Mouse (Mus musculus) intestine, embryonic 16.5 days (tissue): Measurements from ENCODE around the gene Tram2. TPM values are rescaled to one million over a fixed set of nuclear protein-coding genes. Genes with fewer than 3 reads are reported as not detected.

Experiments
- ATAC-seq: fragments of 200-750 bp; cut with Nextera tagmentation; 2 replicates; pipeline ENCODE4 v1.8.0; 2017; ENCODE audit warnings: moderate TSS enrichment, moderate library complexity
- H3K27ac ChIP-seq: fragments of 300-500 bp; sonication (generic); 2 replicates; pipeline ENCODE4 v1.5.1; 2014; ENCODE audit warnings: mild to moderate bottlenecking, low read length
- H3K27me3 ChIP-seq: fragments of 300-500 bp; sonication (generic); replicated peaks from 2 replicates; pipeline ENCODE4 v1.6.1; 2014; ENCODE audit warnings: low read length, control low read depth, mixed read lengths; ENCODE audit not compliant: control insufficient read depth, insufficient read depth
- H3K36me3 ChIP-seq: fragments of 300-500 bp; sonication (generic); 2 replicates; pipeline ENCODE4 v1.6.1; 2014; ENCODE audit warnings: low read length, control low read depth; ENCODE audit not compliant: control insufficient read depth, insufficient read depth
- H3K4me1 ChIP-seq: fragments of 300-500 bp; sonication (generic); 2 replicates; pipeline ENCODE4 v1.6.1; 2014; ENCODE audit warnings: low read length, control low read depth, mixed read lengths; ENCODE audit not compliant: control insufficient read depth, insufficient read depth
- H3K4me2 ChIP-seq: fragments of 300-500 bp; sonication (generic); 2 replicates; pipeline ENCODE4 v1.6.1; 2014; ENCODE audit warnings: low read depth, low read length, control low read depth
- H3K4me3 ChIP-seq: fragments of 300-500 bp; sonication (generic); 2 replicates; pipeline ENCODE4 v1.5.1; 2014; ENCODE audit warnings: mild to moderate bottlenecking, low read length
- H3K9ac ChIP-seq: fragments of 300-500 bp; sonication (generic); 2 replicates; pipeline ENCODE4 v1.6.1; 2014; ENCODE audit warnings: low read depth, low read length
- H3K9me3 ChIP-seq: fragments of 300-500 bp; sonication (generic); 2 replicates; pipeline ENCODE4 v1.6.1; 2016; ENCODE audit warnings: low read length, control low read depth; ENCODE audit not compliant: control insufficient read depth
- WGBS: fragments of 180-500 bp; shearing (Covaris S2); extraction: QIAGEN DNeasy Blood & Tissue Kit; methylation state at CpG from one replicate; pipeline ENCODE4 v1.1.7; 2014; 5-methylcytosine and 5-hydroxymethylcytosine counted together
- polyA plus RNA-seq: library from polyadenylated mRNA; unstranded; fragments of >200 nt; fragmentation: Nextera tagmentation; extraction: Ambion mirVana; gene quantifications from 2 replicates; pipeline ENCODE4 v1.2.1, GENCODE M21; 2015

Gene Tram2
- polyA plus RNA-seq, 1 experiment from 2014 or later = 5.3 TPM

- peaks cover 30% of the 10 kb centered on the region for H3K4me1 ChIP-seq
- no peak for ATAC-seq
- H3K4me3 ChIP-seq = no peak overlapping the region
- H3K9me3 ChIP-seq = no peaks in the 10 kb centered on the region
- no peak overlapping the region for H3K27ac ChIP-seq
- H3K27me3 ChIP-seq = no peaks in the 10 kb centered on the region
- no peak overlapping the region for H3K4me2 ChIP-seq
- 74% methylated on average over 13 of the region's 13 CpGs for WGBS
- H3K9ac ChIP-seq = no peak overlapping the region
- no peaks in the 10 kb centered on the region for H3K36me3 ChIP-seq
Observed at GRCm38 (mm10) chr1:21070658-21071057, 8.4 kb downstream of the Tram2 start.

- Histone ChIP-seq H3K36me3 (no peaks in the 10 kb centered on the region), H3K27ac (no peak overlapping the region), H3K9me3 (no peaks in the 10 kb centered on the region), H3K4me2 (no peak overlapping the region), H3K4me1 (peaks cover 23% of the 10 kb centered on the region), H3K4me3 (no peak overlapping the region), H3K9ac (no peak overlapping the region), H3K27me3 (no peaks in the 10 kb centered on the region)
- ATAC-seq = no peak
- 74% methylated on average over 12 of the region's 12 CpGs for WGBS
Observed at GRCm38 (mm10) chr1:21069830-21070522, 9.1 kb downstream of the Tram2 start.

GRCm38 (mm10) chr1:21068491-21068890 is 10.5 kb downstream of the Tram2 start:
- WGBS = 32% methylated on average over 1 of the region's 1 CpGs
- no peaks in the 10 kb centered on the region for H3K27me3 ChIP-seq
- H3K36me3 ChIP-seq = no peaks in the 10 kb centered on the region
- H3K4me3 ChIP-seq = no peak overlapping the region
- H3K9me3 ChIP-seq = no peaks in the 10 kb centered on the region
- no peak overlapping the region for H3K4me2 ChIP-seq
- no peak overlapping the region for H3K27ac ChIP-seq
- peak; percentile 67 for ATAC-seq
- H3K4me1 ChIP-seq = peaks cover 12% of the 10 kb centered on the region
- no peak overlapping the region for H3K9ac ChIP-seq

- no peak overlapping the region for H3K27ac ChIP-seq
- 85% methylated on average over 11 of the region's 11 CpGs for WGBS
- no peaks in the 10 kb centered on the region for H3K36me3 ChIP-seq
- no peak overlapping the region for H3K4me3 ChIP-seq
- no peaks in the 10 kb centered on the region for H3K27me3 ChIP-seq
- H3K9me3 ChIP-seq = no peaks in the 10 kb centered on the region
- peaks cover 7% of the 10 kb centered on the region; the same call in 1 of the 2 replicates for H3K4me1 ChIP-seq
- ATAC-seq = no peak
- no peak overlapping the region for H3K9ac ChIP-seq
- H3K4me2 ChIP-seq = no peak overlapping the region
Observed at GRCm38 (mm10) chr1:21067536-21068221, 11.3 kb downstream of the Tram2 start.

- H3K9ac ChIP-seq = no peak overlapping the region
- H3K27me3 ChIP-seq = no peaks in the 10 kb centered on the region
- no peak overlapping the region for H3K4me2 ChIP-seq
- H3K9me3 ChIP-seq = no peaks in the 10 kb centered on the region
- no peaks in the 10 kb centered on the region for H3K4me1 ChIP-seq
- 88% methylated on average over 5 of the region's 5 CpGs for WGBS
- no peaks in the 10 kb centered on the region for H3K36me3 ChIP-seq
- H3K27ac ChIP-seq = no peak overlapping the region
- ATAC-seq = no peak
- no peak overlapping the region for H3K4me3 ChIP-seq
Observed at GRCm38 (mm10) chr1:21064153-21064552, 14.9 kb downstream of the Tram2 start.

GRCm38 (mm10) chr1:21059385-21060109 is 19.5 kb downstream of the Tram2 start:
- Histone ChIP-seq H3K4me1 (no peaks in the 10 kb centered on the region), H3K9ac (no peak overlapping the region), H3K27ac (no peak overlapping the region), H3K27me3 (no peaks in the 10 kb centered on the region), H3K4me3 (no peak overlapping the region), H3K36me3 (no peaks in the 10 kb centered on the region), H3K4me2 (no peak overlapping the region), H3K9me3 (no peaks in the 10 kb centered on the region)
- 79% methylated on average over 5 of the region's 5 CpGs for WGBS
- no peak for ATAC-seq

- peak; percentile 14; the same call in 1 of the 2 replicates for ATAC-seq
- H3K27ac ChIP-seq = peak overlapping the region; percentile 7; the same call in 1 of the 2 replicates
Observed at GRCm38 (mm10) chr1:21053009-21053408, 26.0 kb downstream of the Tram2 start.

GRCm38 (mm10) chr1:21052608-21053007 is 26.4 kb downstream of the Tram2 start:
- Histone ChIP-seq H3K4me1 (peaks cover 19% of the 10 kb centered on the region), H3K4me2 (no peak overlapping the region), H3K36me3 (no peaks in the 10 kb centered on the region), H3K27me3 (no peaks in the 10 kb centered on the region), H3K4me3 (no peak overlapping the region), H3K27ac (peak overlapping the region; percentile 7; the same call in 1 of the 2 replicates), H3K9me3 (no peaks in the 10 kb centered on the region), H3K9ac (no peak overlapping the region)
- 39% methylated on average over 5 of the region's 5 CpGs for WGBS
- peak; percentile 62 for ATAC-seq

More at GRCm38 (mm10) chr1:21053009-21053408, 26.0 kb downstream of the Tram2 start:
- Histone ChIP-seq H3K9ac (no peak overlapping the region), H3K9me3 (no peaks in the 10 kb centered on the region), H3K4me1 (peaks cover 19% of the 10 kb centered on the region), H3K4me3 (no peak overlapping the region), H3K36me3 (no peaks in the 10 kb centered on the region), H3K27me3 (no peaks in the 10 kb centered on the region), H3K4me2 (no peak overlapping the region)
- WGBS = 61% methylated on average over 9 of the region's 9 CpGs

GRCm38 (mm10) chr1:21052132-21052545 is 26.9 kb downstream of the Tram2 start:
- ATAC-seq = peak; percentile 49
- H3K9ac ChIP-seq = no peak overlapping the region
- no peaks in the 10 kb centered on the region for H3K27me3 ChIP-seq
- no peaks in the 10 kb centered on the region for H3K9me3 ChIP-seq
- no peak overlapping the region for H3K4me2 ChIP-seq
- no peaks in the 10 kb centered on the region for H3K36me3 ChIP-seq
- 22% methylated on average over 5 of the region's 5 CpGs for WGBS
- H3K4me3 ChIP-seq = no peak overlapping the region
- H3K27ac ChIP-seq = peak overlapping the region; percentile 7; the same call in 1 of the 2 replicates
- peaks cover 19% of the 10 kb centered on the region for H3K4me1 ChIP-seq
